Mouse (Mus musculus) lung, postnatal 4 days (tissue): ENCODE data around the gene Ptger1.

Source experiments
- DNase-seq, 2 experiments: peaks; one replicate each; pipeline ENCODE4 v3.0.0; 2021

The Ptger1 gene

DNA sequence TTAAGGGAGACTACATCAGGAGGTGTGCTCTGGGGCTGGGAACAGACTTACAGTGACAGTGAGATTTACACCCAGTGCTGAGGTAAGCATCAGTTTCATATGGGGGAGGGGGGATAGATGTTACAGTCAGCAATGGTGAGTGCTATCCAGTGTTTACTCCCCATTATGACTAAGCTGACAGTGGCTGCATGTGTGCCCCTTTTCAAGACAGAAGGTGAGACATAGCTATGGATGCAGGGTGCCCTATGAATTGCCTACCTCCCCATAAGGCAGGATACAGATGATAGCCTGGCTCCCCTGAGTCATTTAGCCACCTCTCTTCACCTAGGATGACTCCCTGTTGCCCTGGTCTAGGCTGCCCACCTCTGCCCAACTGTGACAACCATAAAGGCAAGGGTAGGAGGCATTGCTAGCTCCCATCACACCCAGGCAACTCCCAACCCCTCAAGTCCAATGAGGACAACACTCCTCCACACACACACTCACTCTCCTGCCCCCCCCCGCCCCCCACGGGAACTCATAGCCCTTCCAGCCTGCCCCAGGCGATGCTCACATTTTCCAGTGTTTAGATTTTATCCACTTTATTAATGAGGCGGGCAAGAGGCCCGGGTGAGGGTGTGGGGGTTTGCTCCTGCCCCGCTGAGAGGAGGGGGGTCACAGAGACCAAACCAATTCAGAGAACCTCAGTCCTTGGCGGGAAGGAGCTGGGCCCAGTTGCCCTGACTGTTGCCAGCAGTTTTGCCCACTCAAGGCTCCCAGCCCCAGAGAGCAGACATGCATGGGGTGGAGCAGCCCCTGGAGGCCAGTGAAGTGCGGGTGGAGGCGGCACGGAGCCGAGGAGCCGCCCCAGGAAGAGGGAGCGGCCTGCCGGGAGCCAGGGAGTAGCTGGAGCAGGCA lies at the start of gene Ptger1:
TSS of gene Ptger1 (plus strand) at position 710 of the 897 bp plus-strand sequence.
- DNase-seq = peak; percentile 83 to 91

DNA sequence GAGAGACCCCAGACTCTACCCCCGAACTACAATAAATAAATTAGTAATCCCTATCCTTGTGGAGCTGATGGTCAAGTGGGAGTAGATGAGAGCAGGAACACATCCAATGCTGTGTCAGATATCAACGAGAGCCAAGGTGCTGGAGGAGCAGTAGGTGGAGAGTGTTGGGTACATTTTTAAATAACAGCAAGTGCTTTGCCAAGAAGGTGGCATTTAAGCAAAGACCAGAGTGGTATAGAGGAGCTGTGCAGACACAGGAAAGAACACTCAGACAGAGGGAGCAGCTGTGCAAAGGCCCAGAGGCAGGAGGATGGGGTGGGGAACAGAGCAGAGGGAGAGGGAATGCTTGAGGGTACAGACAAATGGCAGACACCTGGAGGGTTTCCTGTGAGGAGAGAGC lies 49.4 kb upstream of the Ptger1 start:
- no peak for DNase-seq

DNA sequence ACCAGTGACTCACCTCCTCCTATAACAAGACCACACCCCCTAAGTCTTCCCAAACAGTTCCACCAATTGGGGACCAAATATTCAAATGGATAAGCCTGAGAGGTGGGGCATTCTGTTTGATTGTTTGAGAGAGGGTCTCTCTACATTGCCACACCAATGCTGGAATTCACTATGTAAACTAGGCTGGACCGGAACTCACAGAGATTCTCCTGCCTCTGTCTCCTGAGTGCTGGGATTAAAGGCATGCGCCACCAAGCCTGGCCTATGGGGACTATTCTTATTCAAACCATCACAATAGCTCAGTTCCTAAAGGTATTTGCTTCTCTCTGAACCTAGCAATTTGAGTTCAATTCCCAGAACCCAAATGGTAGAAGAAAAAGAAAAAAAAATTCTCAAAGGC lies 47.9 kb upstream of the Ptger1 start:
- no peak for DNase-seq

DNA sequence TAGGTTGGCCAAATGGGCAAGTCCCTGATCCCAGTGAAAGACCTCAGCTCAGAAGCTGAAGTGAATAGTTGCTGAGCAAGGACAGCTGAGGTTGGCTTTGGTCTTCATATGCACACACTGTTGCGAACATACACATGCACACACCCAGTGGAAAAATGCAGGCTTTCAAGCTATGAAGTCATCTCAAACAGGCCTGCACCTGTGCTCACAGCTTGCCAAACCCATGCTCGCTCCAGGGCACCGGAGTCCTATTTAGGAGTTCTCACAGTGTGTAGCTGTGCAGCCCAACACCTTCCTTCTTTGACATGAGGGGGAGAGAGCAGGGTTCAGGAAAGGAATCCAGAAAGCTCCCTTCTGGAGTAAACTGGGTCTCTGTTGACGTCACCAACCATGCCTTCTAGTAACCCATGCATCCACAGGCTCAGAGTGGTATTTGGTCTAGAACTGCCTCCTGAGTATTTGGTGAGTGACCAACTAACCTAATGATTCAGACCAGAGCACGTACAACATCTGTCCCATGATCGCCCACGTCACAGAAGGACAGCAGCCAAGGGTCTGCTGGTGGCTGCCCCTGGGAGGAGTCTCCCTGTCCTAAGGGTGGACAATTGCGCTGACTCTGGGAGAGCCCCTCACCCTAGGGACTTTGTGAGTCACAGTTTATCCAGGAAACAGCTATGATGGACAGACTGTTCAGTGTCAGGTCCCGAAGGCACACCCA lies 46.8 kb upstream of the Ptger1 start:
- DNase-seq = peak in 1 of 2 experiments; percentile 27

DNA sequence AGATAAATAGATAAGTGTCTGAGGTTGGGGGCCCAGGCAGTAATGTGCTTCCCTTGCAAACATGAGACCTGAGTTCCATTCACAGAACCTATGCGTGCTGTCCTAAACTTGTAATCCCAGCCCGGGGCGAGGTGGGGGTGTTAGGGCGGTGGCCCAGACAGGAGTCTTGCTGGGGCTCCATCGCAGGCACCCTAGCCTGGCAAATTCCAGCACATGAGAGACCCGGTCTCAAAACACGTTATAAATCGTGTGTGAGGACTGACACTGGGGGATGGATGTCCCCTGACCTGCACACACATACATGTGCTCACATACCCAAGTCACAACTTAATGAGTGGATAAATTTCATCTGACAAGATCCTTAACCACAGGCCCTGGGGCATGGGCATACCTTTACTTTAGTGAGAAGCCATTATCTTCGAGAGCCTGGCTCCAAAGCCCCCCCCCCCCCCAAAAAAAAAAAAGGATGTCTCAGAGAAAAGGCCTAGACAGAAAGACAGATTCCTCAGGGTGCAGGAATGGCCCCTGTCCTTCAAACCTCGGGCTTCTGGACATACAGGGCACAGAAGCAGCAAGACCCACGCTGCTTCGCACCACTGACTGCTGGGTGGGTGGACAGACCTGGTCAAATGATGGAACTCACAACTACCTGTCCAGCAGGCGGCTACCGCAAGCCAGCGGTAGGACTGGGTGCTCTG lies 44.6 kb upstream of the Ptger1 start:
- DNase-seq = no peak

DNA sequence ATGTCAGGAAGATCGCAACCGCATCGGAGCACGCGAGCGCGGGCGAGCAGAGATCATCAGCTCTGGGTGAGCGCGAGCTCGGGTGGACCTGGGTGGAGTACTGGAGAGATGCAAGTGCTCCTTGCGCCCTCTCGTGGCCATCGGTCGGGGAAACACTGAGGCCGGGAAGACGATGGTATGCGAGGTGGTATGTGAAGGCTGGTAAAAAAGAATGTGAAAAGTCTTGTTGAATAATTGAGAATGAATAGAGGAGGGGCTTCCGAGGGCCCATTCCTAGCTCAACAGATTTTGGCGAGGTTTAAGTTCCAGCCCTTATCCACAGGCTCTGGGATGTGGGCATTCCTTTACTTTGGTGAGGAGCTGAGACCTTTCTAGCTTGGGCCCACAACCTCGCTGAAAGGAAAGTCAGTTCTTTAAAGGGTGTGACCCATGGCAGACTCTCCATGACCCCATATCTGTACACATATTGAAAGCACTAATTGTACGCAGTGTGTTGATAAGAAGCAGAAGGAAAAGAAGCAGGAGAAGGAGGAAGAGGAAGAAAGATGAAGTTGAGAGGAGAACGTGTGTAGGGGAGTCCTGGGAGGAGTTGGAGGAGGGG lies 44.0 kb upstream of the Ptger1 start:
- DNase-seq = peak; percentile 88 to 90

DNA sequence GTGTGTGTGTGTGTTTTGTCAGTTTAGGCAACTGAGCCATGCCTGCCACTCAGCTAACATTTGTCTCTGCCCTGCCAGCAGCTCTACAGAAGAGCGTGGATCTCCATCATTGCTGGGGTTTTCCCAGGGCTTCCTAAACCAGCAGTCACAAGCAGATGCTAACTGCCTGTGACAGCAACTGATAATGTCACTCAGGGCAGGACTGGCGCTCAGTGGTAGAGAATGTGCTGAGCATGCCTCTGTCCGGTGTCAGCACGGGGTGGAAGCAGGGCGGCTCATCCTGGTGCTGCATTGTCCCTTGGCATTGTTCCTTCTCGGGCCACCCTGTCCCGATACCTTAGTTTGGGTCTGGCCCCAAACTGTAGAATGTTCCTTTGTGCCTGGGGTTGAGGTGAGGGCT lies 42.9 kb upstream of the Ptger1 start:
- peak in 1 of 2 experiments; percentile 16 for DNase-seq

DNA sequence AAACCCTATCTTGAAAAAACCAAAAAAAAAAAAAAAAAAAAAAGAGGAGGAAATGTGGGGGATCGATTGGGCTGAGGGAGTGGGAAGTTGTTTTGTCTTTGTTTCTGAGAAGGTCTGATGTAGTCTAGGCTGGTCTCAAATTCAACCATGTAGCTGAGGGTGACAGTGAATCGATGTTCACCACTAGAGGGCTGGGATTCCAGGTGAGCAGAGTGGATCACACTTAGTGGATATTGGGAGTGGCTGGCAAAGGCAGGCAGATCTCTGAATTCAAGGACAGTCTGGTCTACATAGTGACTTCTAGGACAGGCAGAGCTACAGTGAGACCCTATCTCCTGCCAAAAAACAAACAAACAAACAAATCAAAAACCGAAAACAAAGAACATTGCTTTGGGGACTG lies 41.7 kb upstream of the Ptger1 start:
- DNase-seq = peak; percentile 21 to 48

DNA sequence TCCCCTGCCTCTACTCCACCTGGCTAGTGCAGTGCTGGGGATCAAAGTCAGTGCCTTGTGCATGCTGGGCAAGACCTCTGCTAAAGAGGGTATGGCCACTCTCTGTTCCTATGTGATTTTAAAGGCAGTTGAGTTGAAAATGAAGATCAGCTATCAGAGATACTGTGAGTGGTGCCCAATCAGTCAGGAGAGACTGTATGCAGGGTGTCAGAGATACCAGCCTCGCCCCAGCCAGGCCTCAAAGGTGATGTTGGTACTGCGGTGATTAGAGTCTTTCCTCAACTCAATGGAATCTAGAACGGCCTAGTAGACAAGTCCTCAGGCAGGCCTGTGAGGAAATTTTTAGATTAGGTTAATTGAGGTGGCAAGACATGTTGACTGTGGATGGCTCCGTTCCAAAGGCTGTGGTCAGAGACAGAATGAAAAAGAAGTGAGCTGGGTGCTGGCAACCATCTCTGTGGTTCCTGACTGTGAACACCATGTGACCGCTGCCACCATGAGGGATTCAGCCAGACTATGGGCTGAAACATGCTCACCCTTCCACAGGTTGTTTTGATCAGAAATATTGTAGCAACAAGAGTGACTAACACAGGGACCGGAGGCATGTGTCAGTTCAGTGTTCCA lies 40.7 kb upstream of the Ptger1 start:
- DNase-seq = peak in 1 of 2 experiments; percentile 17

DNA sequence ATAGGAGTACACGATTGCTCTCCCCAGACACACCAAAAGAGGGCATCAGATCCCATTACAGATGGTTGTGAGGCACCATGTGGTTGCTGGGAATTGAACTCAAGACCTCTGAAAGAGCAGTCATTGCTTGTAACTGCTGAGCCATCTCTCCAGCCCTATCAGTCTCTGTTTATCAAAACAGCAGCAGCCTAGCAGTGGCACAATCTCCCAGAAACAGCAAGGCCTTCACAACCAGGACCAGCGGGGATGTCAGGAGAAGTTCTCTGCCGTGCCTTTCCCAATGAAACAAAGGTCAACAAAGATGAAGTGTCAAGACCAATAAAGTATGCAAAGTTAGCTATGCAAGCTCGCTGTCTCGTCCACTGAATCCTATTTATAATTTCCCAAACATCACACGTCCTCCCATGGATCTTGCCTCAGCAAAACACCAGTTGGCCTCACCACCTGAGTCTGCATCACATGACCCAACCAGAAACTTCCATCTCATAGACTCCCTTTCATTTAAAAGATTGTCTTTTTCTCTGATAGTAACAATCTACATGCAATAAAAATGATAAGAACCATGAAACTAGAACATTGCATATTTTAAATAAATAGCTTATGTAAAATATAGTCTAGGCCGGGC lies 34.3 kb upstream of the Ptger1 start:
- no peak for DNase-seq

DNA sequence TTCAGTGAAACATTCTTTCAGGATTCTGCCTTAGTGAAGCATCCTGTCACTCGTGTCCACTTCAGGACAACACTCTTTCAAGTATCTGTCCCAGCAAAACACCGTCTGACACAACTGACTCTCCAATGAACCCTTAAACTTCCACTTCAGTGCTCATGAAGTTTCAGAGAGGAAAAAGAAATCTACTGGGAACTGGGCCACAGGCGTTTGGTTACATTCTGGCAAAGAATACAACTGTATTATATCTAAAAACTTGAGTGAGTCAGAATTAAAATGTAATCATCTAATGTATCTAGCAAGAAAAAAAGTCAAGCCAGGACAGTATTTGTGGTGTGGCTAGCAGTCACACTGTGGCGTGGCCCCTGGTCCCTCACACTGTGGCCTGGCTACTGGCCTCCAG lies 27.6 kb upstream of the Ptger1 start:
- no peak for DNase-seq

DNA sequence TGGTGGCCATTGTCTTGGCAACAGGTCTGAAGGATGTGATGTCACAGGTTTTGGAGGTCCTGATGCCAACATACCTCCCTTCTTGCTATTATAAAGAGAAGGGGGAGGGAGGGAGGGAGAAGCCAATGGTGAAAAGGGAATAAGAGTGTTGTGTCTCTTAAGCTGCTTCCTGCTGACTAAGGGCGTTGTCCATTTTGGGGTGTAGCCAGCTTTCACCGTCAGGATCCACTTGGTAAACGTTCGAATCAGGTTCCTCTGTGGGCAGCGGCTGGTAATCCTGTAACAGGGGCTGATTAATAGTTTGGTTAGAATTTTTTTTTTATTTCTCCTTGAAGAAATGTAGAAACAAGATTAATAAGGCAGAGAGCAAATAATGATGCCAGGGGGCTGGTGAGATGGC lies 26.8 kb upstream of the Ptger1 start:
- no peak for DNase-seq

DNA sequence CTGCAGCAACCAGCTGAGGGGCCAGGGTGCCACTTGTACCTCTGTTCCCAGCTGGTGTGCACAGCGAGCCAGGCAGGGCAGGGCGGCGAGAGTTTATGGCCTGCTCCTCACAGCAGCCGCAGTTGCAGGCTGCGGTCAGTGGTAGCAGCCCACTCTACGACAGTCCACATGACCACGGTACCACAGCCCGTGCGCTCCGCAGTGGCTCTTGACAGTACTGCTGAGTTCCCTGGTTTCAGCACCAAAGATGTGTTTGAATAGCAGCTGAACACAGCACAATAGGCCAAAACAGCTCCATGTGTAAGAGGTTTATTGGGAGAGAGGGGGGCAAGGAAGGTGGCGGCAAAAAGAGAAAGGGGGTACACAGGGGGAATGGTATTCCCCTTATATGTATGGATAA lies 19.0 kb upstream of the Ptger1 start:
- DNase-seq = no peak

DNA sequence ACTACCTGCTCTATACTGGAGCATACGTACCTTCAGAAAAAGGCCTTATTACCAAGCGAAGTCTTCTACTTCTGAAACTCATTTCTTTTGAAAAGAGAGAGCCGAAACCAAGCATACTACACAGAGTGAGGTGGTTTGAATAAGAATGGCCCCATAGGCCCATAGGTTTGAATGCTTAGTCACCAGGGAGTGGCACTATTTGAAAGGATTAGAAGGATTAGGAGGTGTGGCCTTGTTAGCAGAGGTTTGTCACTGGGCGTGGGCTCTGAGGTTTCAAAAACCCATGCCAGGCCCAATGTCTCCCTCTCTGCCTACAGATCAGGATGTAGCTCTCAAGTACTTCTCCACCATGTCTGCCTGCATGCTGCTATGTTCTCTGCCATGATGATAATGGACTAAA lies 18.4 kb upstream of the Ptger1 start:
- DNase-seq = no peak

DNA sequence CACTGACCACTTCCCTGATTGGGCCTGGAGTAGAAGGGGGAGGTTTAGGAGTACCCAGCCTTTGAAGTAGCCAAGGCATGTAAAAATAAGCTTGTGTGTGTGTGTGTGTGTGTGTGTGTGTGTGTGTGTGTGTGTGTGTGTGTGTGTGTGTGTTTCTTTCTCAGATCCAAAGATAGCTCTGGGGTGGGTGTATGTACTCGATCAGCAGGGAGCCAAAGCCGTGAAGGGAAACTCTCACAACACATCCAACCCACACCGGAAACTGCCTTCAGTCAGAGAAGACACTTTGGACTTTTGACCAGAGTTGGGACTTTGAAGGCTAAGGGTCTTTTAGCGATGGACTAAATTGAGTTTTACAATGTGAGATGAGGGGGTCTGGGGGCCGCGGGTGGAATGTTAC lies 16.8 kb upstream of the Ptger1 start:
- no peak for DNase-seq

DNA sequence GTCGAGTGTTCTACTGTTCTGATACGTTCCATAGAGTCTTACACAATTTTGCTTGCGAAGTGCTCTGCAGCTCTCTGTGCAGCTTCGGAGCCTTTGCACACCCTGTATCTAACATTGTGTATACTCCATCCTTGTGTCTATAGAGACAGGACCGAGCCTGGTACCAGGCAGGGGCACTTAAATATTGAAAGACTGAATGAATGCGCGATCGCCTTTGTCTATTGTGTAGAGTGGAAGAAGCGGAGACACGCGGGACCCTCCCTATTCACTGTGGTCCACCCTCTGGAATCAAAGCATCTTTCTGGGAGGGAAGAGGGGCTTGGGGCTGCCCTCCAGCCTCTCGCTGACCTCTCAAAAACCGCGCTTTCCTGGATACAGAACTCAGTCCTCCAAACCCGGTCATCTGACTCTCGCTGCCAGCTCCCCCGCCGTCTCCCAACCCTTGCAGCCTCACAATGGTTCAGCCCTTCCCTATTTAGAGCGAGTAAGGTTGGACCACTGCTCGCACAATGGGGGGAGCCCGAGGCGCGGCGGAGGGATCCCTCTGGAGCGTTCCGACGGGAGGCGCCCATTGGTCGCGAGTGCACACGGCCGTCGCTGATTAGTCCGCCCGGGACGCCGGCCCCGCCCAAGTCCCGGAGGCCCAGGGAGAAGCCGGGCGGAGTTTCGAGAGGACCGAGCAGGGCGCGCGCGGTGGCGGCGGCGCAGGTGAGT lies 14.3 kb upstream of the Ptger1 start, which contains the start of gene Gipc1:
TSS of gene Gipc1 (plus strand) at position 648 of the 714 bp plus-strand sequence.
- peak; percentile 97 to 99 for DNase-seq

DNA sequence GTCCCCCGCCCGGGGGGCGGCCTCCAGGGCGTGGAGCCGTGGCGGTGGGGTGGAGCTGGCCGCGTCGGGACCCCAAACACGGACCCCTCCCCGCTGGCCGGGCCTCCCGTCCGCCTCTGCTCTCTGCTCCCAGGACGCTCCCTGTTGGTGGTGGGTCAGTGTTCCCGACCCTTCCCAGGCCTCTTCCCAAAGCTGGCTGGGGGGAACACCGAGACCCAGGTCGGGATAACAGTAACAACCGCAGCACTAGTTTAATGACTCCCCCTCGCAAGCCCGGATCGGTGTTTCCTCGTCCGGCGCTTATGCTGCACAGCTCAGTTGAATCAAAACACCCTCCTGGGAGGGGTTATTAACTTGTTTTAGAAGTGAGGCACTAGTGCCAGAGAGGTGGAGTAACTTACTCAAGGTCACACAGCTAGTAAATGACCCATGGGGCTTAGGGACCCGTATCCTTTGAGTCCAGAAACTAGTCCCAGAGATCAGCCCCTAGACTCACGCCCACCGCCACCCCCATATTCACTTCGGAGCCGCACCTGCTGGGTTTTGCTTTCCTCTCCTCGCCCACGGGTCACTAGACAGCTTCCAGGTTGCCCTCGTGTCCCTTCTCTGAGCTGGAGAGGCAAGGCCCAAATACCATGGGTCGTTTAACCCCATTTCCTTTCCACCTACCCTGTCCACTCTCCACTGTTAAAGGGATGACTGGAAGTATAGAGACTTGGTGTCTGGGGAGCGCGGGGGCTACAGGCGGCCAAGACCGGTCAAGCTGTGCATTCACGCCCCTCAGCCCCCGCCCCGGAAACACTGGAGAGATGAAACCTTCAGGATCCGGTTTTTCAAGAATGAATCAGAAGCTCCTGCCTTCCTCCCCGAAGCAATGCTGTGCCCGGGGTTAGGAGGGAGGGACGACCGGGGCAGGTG lies 13.5 kb upstream of the Ptger1 start:
- DNase-seq = peak; percentile 60 to 64

DNA sequence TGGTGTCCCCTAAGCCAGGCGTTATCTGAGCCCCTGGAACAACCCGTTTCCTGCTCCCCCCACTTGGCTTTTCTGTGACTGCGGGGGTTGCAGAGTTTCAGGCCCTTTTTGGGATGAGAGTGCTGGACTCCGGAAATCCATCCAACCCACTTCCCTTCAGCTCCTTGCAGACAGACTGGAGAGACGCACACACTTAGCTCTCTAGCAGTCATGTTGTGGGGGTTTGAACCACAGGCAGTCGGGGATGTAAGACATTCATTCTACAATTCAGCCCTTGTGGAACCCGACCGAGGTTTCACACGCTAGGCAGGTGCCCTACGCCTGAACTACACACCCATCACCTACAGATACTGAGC lies 12.8 kb upstream of the Ptger1 start:
- DNase-seq = no peak

DNA sequence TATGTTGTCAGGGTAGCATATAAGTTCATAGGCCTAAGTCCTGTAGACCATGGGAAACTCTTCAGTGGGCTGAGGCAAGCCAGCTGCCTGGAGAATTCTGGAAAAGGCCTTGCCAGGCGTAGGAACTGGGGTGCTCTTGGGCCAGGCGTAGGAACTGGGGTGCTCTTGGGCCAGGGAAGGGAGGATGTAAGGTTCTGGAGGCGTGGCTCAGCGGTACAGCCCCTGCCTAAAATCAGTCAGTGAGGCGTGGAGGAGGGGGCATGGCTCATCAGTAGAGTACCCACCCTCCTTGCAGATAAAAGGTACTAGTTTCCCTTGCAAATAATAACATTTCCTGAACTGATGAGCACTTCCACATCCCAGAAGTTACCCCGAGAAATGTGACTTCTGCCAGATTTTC lies 11.8 kb upstream of the Ptger1 start:
- no peak for DNase-seq

DNA sequence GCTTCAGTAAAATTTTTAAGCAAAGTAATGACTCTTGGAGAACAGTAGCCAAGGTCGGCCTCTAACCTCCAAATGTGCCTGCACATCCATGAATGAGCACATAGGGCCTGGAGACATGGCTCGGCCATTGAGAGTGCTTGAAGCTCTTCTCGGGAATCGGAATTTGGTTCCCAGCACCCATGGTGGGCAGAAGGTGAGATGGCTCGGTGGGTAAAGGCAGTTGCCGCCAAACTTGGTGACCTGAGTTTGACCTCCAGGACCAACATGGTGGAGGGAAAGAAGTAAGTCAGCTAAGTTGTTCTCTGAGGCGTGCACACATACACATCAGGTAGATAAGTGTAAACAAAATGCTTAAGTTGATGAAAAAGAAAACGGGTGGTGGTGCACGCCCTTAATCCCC lies 10.4 kb upstream of the Ptger1 start:
- no peak for DNase-seq
